Mouse (Mus musculus): ENCODE data around the gene Fermt3.

- TF ChIP-seq POLR2A (IDR thresholded peaks at IDR 0.05; ENCODE audit: borderline replicate concordance, extremely low read depth, low read depth, low read length) (no peak), CTCF (IDR thresholded peaks at IDR 0.05; ENCODE audit: insufficient read depth, low read length) (no peak)
Measured at GRCm38 (mm10) chr19:7062110-7062509, 42.8 kb upstream of the Fermt3 start.
